Mouse (Mus musculus): ENCODE measurements around the gene Htra3. TPM values are rescaled to one million over a fixed set of nuclear protein-coding genes. Genes with fewer than 3 reads are reported as not detected.

Gene Htra3
- polyA plus RNA-seq, 1 experiment from 2014 or later: 5.7 TPM

- H3K9me3 ChIP-seq (ENCODE audit: control insufficient read depth, low read length): no peaks in the 10 kb centered on the region
- 82% methylated on average over 10 of the region's 10 CpGs for WGBS
- ATAC-seq (replicated peaks; ENCODE audit: low FRiP score): no peak
Measured at GRCm38 (mm10) chr5:35655753-35656485, 23.7 kb downstream of the Htra3 start.

GRCm38 (mm10) chr5:35653743-35654395 is 25.7 kb downstream of the Htra3 start:
- WGBS: 81% methylated on average over 9 of the region's 9 CpGs
- no peak for DNase-seq (ENCODE audit: low spot score)
- H3K27ac ChIP-seq (ENCODE audit: low read depth, low read length): no peak overlapping the region

More at GRCm38 (mm10) chr5:35655753-35656485, 23.7 kb downstream of the Htra3 start:
- Histone ChIP-seq H3K27me3 (ENCODE audit: control insufficient read depth, insufficient read depth, low read length) (no peaks in the 10 kb centered on the region), H3K4me3 (ENCODE audit: low read depth, low read length) (no peak overlapping the region), H3K36me3 (ENCODE audit: control insufficient read depth, insufficient read depth, low read length) (no peaks in the 10 kb centered on the region), H3K9ac (ENCODE audit: low read length) (no peak overlapping the region), H3K4me2 (ENCODE audit: low read depth, low read length, severe bottlenecking) (no peak overlapping the region), H3K27ac (ENCODE audit: low read depth, low read length) (no peak overlapping the region), H3K4me1 (replicated peaks; ENCODE audit: control insufficient read depth, insufficient read depth, low read length) (no peaks in the 10 kb centered on the region)
- no peak for DNase-seq (ENCODE audit: low spot score)

GRCm38 (mm10) chr5:35652872-35653271 is 26.7 kb downstream of the Htra3 start:
- ATAC-seq (replicated peaks; ENCODE audit: low FRiP score): no peak
- Histone ChIP-seq H3K4me1 (replicated peaks; ENCODE audit: control insufficient read depth, insufficient read depth, low read length) (no peaks in the 10 kb centered on the region), H3K4me3 (ENCODE audit: low read depth, low read length) (no peak overlapping the region), H3K9me3 (ENCODE audit: control insufficient read depth, low read length) (no peaks in the 10 kb centered on the region), H3K4me2 (ENCODE audit: low read depth, low read length, severe bottlenecking) (no peak overlapping the region), H3K9ac (ENCODE audit: low read length) (no peak overlapping the region), H3K27me3 (ENCODE audit: control insufficient read depth, insufficient read depth, low read length) (no peaks in the 10 kb centered on the region), H3K36me3 (ENCODE audit: control insufficient read depth, insufficient read depth, low read length) (no peaks in the 10 kb centered on the region), H3K27ac (ENCODE audit: low read depth, low read length) (no peak overlapping the region)
- no peak for DNase-seq (ENCODE audit: low spot score)
- 88% methylated on average over 13 of the region's 13 CpGs for WGBS

More at GRCm38 (mm10) chr5:35653743-35654395, 25.7 kb downstream of the Htra3 start:
- no peaks in the 10 kb centered on the region for H3K27me3 ChIP-seq (ENCODE audit: control insufficient read depth, insufficient read depth, low read length)
- no peaks in the 10 kb centered on the region for H3K4me1 ChIP-seq (replicated peaks; ENCODE audit: control insufficient read depth, insufficient read depth, low read length)
- no peak for ATAC-seq (replicated peaks; ENCODE audit: low FRiP score)
- no peaks in the 10 kb centered on the region for H3K36me3 ChIP-seq (ENCODE audit: control insufficient read depth, insufficient read depth, low read length)
- H3K9ac ChIP-seq (ENCODE audit: low read length): no peak overlapping the region
- H3K4me3 ChIP-seq (ENCODE audit: low read depth, low read length): no peak overlapping the region
- no peak overlapping the region for H3K4me2 ChIP-seq (ENCODE audit: low read depth, low read length, severe bottlenecking)
- no peaks in the 10 kb centered on the region for H3K9me3 ChIP-seq (ENCODE audit: control insufficient read depth, low read length)

- ATAC-seq (replicated peaks; ENCODE audit: low FRiP score) (no peak), DNase-seq (ENCODE audit: low spot score) (no peak)
- Histone ChIP-seq H3K9ac (ENCODE audit: low read length) (no peak overlapping the region), H3K27me3 (ENCODE audit: control insufficient read depth, insufficient read depth, low read length) (no peaks in the 10 kb centered on the region), H3K27ac (ENCODE audit: low read depth, low read length) (no peak overlapping the region), H3K4me1 (replicated peaks; ENCODE audit: control insufficient read depth, insufficient read depth, low read length) (no peaks in the 10 kb centered on the region), H3K4me3 (ENCODE audit: low read depth, low read length) (no peak overlapping the region), H3K4me2 (ENCODE audit: low read depth, low read length, severe bottlenecking) (no peak overlapping the region), H3K9me3 (ENCODE audit: control insufficient read depth, low read length) (no peaks in the 10 kb centered on the region), H3K36me3 (ENCODE audit: control insufficient read depth, insufficient read depth, low read length) (no peaks in the 10 kb centered on the region)
- 78% methylated on average over 3 of the region's 3 CpGs for WGBS
Measured at GRCm38 (mm10) chr5:35652319-35652718, 27.3 kb downstream of the Htra3 start.

GRCm38 (mm10) chr5:35648230-35648629 is 31.4 kb downstream of the Htra3 start:
- no peaks in the 10 kb centered on the region for H3K36me3 ChIP-seq (ENCODE audit: control insufficient read depth, insufficient read depth, low read length)
- WGBS: 63% methylated on average over 2 of the region's 2 CpGs
- no peak overlapping the region for H3K4me3 ChIP-seq (ENCODE audit: low read depth, low read length)
- H3K27me3 ChIP-seq (ENCODE audit: control insufficient read depth, insufficient read depth, low read length): no peaks in the 10 kb centered on the region
- DNase-seq (ENCODE audit: low spot score) (no peak), ATAC-seq (replicated peaks; ENCODE audit: low FRiP score) (no peak)
- no peaks in the 10 kb centered on the region for H3K4me1 ChIP-seq (replicated peaks; ENCODE audit: control insufficient read depth, insufficient read depth, low read length)
- H3K4me2 ChIP-seq (ENCODE audit: low read depth, low read length, severe bottlenecking): no peak overlapping the region
- H3K27ac ChIP-seq (ENCODE audit: low read depth, low read length): no peak overlapping the region
- no peaks in the 10 kb centered on the region for H3K9me3 ChIP-seq (ENCODE audit: control insufficient read depth, low read length)
- H3K9ac ChIP-seq (ENCODE audit: low read length): no peak overlapping the region

GRCm38 (mm10) chr5:35647562-35647961 is 32.0 kb downstream of the Htra3 start:
- 74% methylated on average over 4 of the region's 4 CpGs for WGBS
- no peak for DNase-seq (ENCODE audit: low spot score)

GRCm38 (mm10) chr5:35646927-35647326 is 32.7 kb downstream of the Htra3 start:
- H3K27me3 ChIP-seq (ENCODE audit: control insufficient read depth, insufficient read depth, low read length): no peaks in the 10 kb centered on the region
- ATAC-seq (replicated peaks; ENCODE audit: low FRiP score) (no peak), DNase-seq (ENCODE audit: low spot score) (no peak)
- no peak overlapping the region for H3K9ac ChIP-seq (ENCODE audit: low read length)
- no peaks in the 10 kb centered on the region for H3K36me3 ChIP-seq (ENCODE audit: control insufficient read depth, insufficient read depth, low read length)
- H3K4me3 ChIP-seq (ENCODE audit: low read depth, low read length): no peak overlapping the region
- H3K4me1 ChIP-seq (replicated peaks; ENCODE audit: control insufficient read depth, insufficient read depth, low read length): no peaks in the 10 kb centered on the region
- H3K27ac ChIP-seq (ENCODE audit: low read depth, low read length): no peak overlapping the region
- H3K9me3 ChIP-seq (ENCODE audit: control insufficient read depth, low read length): no peaks in the 10 kb centered on the region
- no peak overlapping the region for H3K4me2 ChIP-seq (ENCODE audit: low read depth, low read length, severe bottlenecking)
- WGBS: 90% methylated on average over 1 of the region's 1 CpGs

More at GRCm38 (mm10) chr5:35647562-35647961, 32.0 kb downstream of the Htra3 start:
- ATAC-seq (replicated peaks; ENCODE audit: low FRiP score): no peak
- Histone ChIP-seq H3K4me1 (replicated peaks; ENCODE audit: control insufficient read depth, insufficient read depth, low read length) (no peaks in the 10 kb centered on the region), H3K9ac (ENCODE audit: low read length) (no peak overlapping the region), H3K36me3 (ENCODE audit: control insufficient read depth, insufficient read depth, low read length) (no peaks in the 10 kb centered on the region), H3K27me3 (ENCODE audit: control insufficient read depth, insufficient read depth, low read length) (no peaks in the 10 kb centered on the region), H3K9me3 (ENCODE audit: control insufficient read depth, low read length) (no peaks in the 10 kb centered on the region), H3K27ac (ENCODE audit: low read depth, low read length) (no peak overlapping the region), H3K4me2 (ENCODE audit: low read depth, low read length, severe bottlenecking) (no peak overlapping the region), H3K4me3 (ENCODE audit: low read depth, low read length) (no peak overlapping the region)

GRCm38 (mm10) chr5:35645938-35646493 is 33.6 kb downstream of the Htra3 start:
- WGBS: 87% methylated on average over 6 of the region's 6 CpGs
- no peak for DNase-seq (ENCODE audit: low spot score)
- no peaks in the 10 kb centered on the region for H3K4me1 ChIP-seq (replicated peaks; ENCODE audit: control insufficient read depth, insufficient read depth, low read length)
- no peak overlapping the region for H3K27ac ChIP-seq (ENCODE audit: low read depth, low read length)
- H3K9ac ChIP-seq (ENCODE audit: low read length): no peak overlapping the region
- no peaks in the 10 kb centered on the region for H3K27me3 ChIP-seq (ENCODE audit: control insufficient read depth, insufficient read depth, low read length)
- H3K36me3 ChIP-seq (ENCODE audit: control insufficient read depth, insufficient read depth, low read length): no peaks in the 10 kb centered on the region
- no peak overlapping the region for H3K4me2 ChIP-seq (ENCODE audit: low read depth, low read length, severe bottlenecking)
- H3K4me3 ChIP-seq (ENCODE audit: low read depth, low read length): no peak overlapping the region
- H3K9me3 ChIP-seq (ENCODE audit: control insufficient read depth, low read length): no peaks in the 10 kb centered on the region
- ATAC-seq (replicated peaks; ENCODE audit: low FRiP score): no peak
